Mouse (Mus musculus) embryonic facial prominence, embryonic 14.5 days (tissue): ENCODE results near the gene Ivd. TPM values are rescaled to one million over a fixed set of nuclear protein-coding genes. Genes with fewer than 3 reads are reported as not detected.

ENCODE experiments used
- ATAC-seq: fragments of 200-750 bp; cut with Nextera tagmentation; 2 replicates; pipeline ENCODE4 v1.8.0; 2017; ENCODE audit warnings: low read depth, moderate number of reproducible peaks, moderate TSS enrichment
- DNase-seq: peaks from one replicate; pipeline ENCODE4 v3.0.0-alpha.2; 2015; ENCODE audit warnings: low spot score
- H3K27ac ChIP-seq: fragments of 300-500 bp; sonication (generic); replicated peaks from 2 replicates; pipeline ENCODE4 v1.5.1; 2014; ENCODE audit warnings: low read depth, mild to moderate bottlenecking, low read length, moderate library complexity
- H3K27me3 ChIP-seq: fragments of 300-500 bp; sonication (generic); replicated peaks from 2 replicates; pipeline ENCODE4 v1.6.1; 2014; ENCODE audit warnings: low read length; ENCODE audit not compliant: control insufficient read depth, insufficient read depth
- H3K36me3 ChIP-seq: fragments of 300-500 bp; sonication (generic); 2 replicates; pipeline ENCODE4 v1.6.1; 2014; ENCODE audit warnings: low read length, mixed read lengths; ENCODE audit not compliant: control insufficient read depth, insufficient read depth
- H3K4me1 ChIP-seq: fragments of 300-500 bp; sonication (generic); 2 replicates; pipeline ENCODE4 v1.6.1; 2014; ENCODE audit warnings: antibody characterized with exemption, low read length; ENCODE audit not compliant: control insufficient read depth, insufficient read depth
- H3K4me2 ChIP-seq: fragments of 300-500 bp; sonication (generic); 2 replicates; pipeline ENCODE4 v1.6.1; 2014; ENCODE audit warnings: low read depth, mild to moderate bottlenecking, low read length, moderate library complexity, mixed read lengths
- H3K4me3 ChIP-seq: fragments of 300-500 bp; sonication (generic); 2 replicates; pipeline ENCODE4 v1.5.1; 2014; ENCODE audit warnings: low read depth, mild to moderate bottlenecking, low read length
- H3K9ac ChIP-seq: fragments of 300-500 bp; sonication (generic); 2 replicates; pipeline ENCODE4 v1.6.1; 2014; ENCODE audit warnings: low read depth, mild to moderate bottlenecking, low read length, moderate library complexity, mixed read lengths
- H3K9me3 ChIP-seq: fragments of 300-500 bp; sonication (generic); 2 replicates; pipeline ENCODE4 v1.6.1; 2016; ENCODE audit warnings: low read length; ENCODE audit not compliant: control insufficient read depth
- WGBS: fragments of 180-500 bp; shearing (Covaris S2); extraction: QIAGEN DNeasy Blood & Tissue Kit; methylation state at CpG from one replicate; pipeline ENCODE4 v1.1.7; 2014; 5-methylcytosine and 5-hydroxymethylcytosine counted together
- polyA plus RNA-seq: library from polyadenylated mRNA; unstranded; fragments of >200 nt; fragmentation: Nextera tagmentation; extraction: Ambion mirVana; gene quantifications from 2 replicates; pipeline ENCODE4 v1.2.1, GENCODE M21; 2014

The Ivd gene
- polyA plus RNA-seq, 1 experiment from 2014 or later = 50.7 TPM

DNA sequence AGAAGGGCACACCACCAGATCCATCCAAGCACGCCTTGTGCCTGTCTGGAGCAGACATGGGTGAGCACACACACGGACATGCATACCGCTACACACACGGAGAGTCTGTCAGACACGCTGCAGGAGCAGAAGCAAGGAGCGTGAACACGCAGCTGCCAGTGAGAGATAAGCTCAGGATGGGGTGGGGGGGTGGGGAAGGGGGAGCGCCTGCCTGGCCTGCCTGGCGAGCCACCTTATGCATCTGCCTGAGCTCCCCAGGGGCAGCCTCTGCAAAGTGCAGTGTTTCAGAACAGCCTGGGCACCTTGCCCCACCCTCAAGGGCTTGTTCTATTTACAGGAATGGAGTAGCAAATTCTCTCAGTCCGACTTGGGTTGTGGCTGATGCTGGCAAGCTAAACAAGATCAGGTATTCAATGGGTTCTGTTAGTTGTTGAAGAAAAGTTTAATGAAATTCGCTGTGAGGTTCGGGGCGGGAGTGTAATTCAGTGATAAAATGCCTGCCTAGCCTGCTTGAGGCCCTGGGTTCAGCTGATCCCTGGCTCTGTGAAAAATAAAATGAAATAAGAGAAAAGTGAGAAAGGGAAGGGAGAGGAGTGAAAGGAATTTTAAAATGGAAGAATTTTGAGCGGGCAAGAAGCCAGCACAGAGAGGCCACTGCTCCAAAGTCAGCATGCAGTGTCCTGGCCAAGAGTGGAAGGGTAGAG lies 26.2 kb downstream of the Ivd start:
- Histone ChIP-seq H3K36me3 (no peaks in the 10 kb centered on the region), H3K27me3 (peaks cover 32% of the 10 kb centered on the region), H3K27ac (no peak overlapping the region), H3K4me2 (no peak overlapping the region), H3K9ac (no peak overlapping the region; the same call in 1 of the 2 replicates), H3K4me1 (peaks cover 6% of the 10 kb centered on the region; the same call in 1 of the 2 replicates), H3K9me3 (no peaks in the 10 kb centered on the region), H3K4me3 (no peak overlapping the region)
- DNase-seq = peak; percentile 20
- WGBS = 33% methylated on average over 10 of the region's 14 CpGs
- no peak for ATAC-seq

DNA sequence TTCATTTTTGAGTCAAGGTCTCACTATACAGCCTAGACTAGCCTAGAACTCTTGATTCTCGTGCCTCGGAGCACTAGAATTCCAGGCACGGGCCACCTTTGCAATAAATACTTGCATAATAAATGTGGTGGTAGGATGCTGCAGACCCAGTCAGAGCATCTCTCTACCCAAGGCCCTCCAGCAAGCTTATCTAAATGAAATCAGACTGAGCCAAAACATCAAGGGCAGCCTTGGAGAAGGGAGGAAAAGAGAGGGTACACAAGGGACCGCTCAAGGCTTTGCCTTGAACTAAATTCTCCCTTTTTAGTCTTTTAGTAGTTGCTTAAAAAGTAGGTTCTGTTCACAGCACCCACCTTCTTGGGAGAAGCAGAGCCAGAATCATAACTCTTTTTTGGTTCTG lies 29.4 kb downstream of the Ivd start:
- 86% methylated on average over 4 of the region's 4 CpGs for WGBS

DNA sequence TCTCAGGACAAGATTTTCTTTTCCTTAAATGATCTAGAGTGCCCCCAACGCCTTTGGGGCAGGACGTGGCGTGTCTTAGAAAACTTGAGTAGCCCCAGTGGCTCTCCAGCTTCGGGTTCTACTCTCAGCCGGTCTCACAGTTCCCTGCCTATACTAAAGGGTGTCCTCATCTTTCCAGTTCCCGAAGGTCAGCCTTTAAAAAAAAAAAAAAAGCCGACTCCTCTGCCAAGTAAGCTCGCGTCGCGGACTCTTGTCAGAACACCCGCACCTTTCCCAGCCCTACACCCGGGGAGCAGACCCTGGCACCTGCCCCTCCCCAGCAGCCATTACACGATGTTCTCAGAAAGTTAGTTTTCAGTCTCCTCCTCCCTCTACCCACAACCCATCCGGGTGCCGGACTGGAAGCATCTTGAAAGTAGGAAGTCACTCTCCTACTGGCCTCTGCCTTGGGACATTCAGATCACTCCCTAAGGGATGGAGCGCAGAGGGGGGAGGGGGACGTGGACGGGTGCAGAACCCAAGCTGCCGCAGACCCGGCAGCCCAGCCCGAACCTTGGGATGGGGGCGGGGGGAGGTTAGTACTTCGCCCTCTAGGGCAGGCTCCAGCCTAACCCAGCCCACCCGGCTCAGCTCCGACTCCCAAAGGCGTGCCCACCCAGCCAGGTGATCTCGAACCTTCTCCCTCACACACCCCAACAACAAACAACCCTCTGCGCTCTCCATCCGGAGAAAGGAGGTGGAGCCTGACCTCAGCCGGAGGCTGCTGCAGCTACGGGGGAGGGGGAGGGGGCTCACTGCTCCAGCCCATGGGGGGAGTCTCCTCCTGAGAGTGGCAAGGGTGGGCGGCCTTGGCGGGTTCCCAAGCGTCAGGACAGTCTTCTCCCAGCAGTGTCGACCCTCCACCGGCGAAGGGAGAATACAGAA lies 34.5 kb downstream of the Ivd start:
- Histone ChIP-seq H3K27ac (no peak overlapping the region), H3K9me3 (no peaks in the 10 kb centered on the region), H3K4me3 (peak overlapping the region; percentile 49), H3K4me2 (peak overlapping the region; percentile 92), H3K4me1 (peaks cover 23% of the 10 kb centered on the region), H3K27me3 (peaks cover 72% of the 10 kb centered on the region), H3K9ac (peak overlapping the region; percentile 52), H3K36me3 (no peaks in the 10 kb centered on the region)
- DNase-seq (peak; percentile 43), ATAC-seq (no peak)
- WGBS = under 1% methylated on average over 33 of the region's 38 CpGs

More for the DNA sequence above, 29.4 kb downstream of the Ivd start:
- ATAC-seq (no peak), DNase-seq (no peak)
- Histone ChIP-seq H3K36me3 (no peaks in the 10 kb centered on the region), H3K9ac (no peak overlapping the region), H3K4me3 (no peak overlapping the region), H3K27me3 (peaks cover 39% of the 10 kb centered on the region), H3K9me3 (no peaks in the 10 kb centered on the region), H3K27ac (no peak overlapping the region), H3K4me2 (no peak overlapping the region), H3K4me1 (peaks cover 7% of the 10 kb centered on the region)

DNA sequence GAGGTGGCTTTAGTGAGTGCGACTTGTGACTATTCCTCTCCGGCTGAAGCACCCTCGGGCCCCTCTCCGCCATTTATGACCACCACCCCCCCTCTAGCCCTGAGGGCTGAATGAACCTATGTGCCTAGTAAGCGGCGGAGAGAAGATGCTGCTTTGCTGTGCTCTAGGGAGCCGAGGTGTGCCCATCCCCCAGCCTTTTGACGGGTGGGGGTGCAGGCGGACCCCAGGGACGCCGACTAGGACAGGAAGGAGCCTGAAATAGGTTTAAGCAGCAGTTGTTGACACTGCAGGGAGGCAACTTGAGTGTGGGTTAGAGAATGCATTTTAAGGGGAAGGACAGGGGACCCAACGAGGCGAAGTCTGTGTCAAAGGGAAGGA lies 35.1 kb downstream of the Ivd start:
- DNase-seq (no peak), ATAC-seq (no peak)
- Histone ChIP-seq H3K4me3 (peak overlapping the region; percentile 49), H3K9me3 (no peaks in the 10 kb centered on the region), H3K4me1 (peaks cover 23% of the 10 kb centered on the region), H3K9ac (peak overlapping the region; percentile 52), H3K27ac (no peak overlapping the region), H3K27me3 (peaks cover 72% of the 10 kb centered on the region), H3K36me3 (no peaks in the 10 kb centered on the region), H3K4me2 (peak overlapping the region; percentile 92)
- 1% methylated on average over 13 of the region's 13 CpGs for WGBS

DNA sequence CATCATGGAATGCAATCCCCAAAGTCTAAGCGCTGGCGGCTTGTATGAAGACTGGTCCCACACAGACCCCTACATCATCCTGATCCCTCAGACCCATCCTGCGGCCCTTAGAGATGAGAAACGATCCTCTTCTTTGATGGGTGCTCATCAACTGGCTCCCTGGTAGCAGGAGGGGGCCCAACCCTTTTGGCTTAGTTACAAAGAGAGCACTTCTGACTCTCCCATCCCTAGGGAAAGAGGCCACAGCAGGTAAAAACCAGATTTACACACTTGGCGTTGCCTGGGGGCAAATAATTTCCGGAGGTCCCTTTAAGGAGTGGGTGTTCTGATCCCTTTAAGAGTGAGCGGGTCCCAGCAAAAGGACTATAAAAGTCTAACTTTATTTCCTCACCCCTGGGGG lies 35.6 kb downstream of the Ivd start:
- no peaks in the 10 kb centered on the region for H3K9me3 ChIP-seq
- peak overlapping the region; percentile 92 for H3K4me2 ChIP-seq
- H3K27me3 ChIP-seq = peaks cover 75% of the 10 kb centered on the region
- no peaks in the 10 kb centered on the region for H3K36me3 ChIP-seq
- DNase-seq = no peak
- peaks cover 23% of the 10 kb centered on the region for H3K4me1 ChIP-seq
- WGBS = 2% methylated on average over 7 of the region's 7 CpGs
- no peak for ATAC-seq
- no peak overlapping the region for H3K27ac ChIP-seq
- peak overlapping the region; percentile 49 for H3K4me3 ChIP-seq
- H3K9ac ChIP-seq = no peak overlapping the region

GRCm38 (mm10) chr2:118897808-118898207 lies 36.1 kb downstream of the Ivd start:
- Histone ChIP-seq H3K4me2 (no peak overlapping the region), H3K27me3 (peaks cover 76% of the 10 kb centered on the region), H3K9ac (no peak overlapping the region), H3K9me3 (no peaks in the 10 kb centered on the region), H3K36me3 (no peaks in the 10 kb centered on the region), H3K4me3 (peak overlapping the region; percentile 5; the same call in 1 of the 2 replicates), H3K4me1 (peaks cover 26% of the 10 kb centered on the region), H3K27ac (no peak overlapping the region)
- no peak for DNase-seq
- WGBS = 3% methylated on average over 11 of the region's 11 CpGs
- no peak for ATAC-seq

- H3K9me3 ChIP-seq = no peaks in the 10 kb centered on the region
- H3K27me3 ChIP-seq = peaks cover 74% of the 10 kb centered on the region
- DNase-seq = no peak
- WGBS = 5% methylated on average over 4 of the region's 4 CpGs
- no peak for ATAC-seq
- H3K27ac ChIP-seq = no peak overlapping the region
- H3K4me3 ChIP-seq = no peak overlapping the region
- no peak overlapping the region for H3K4me2 ChIP-seq
- no peak overlapping the region for H3K9ac ChIP-seq
- H3K36me3 ChIP-seq = no peaks in the 10 kb centered on the region
- H3K4me1 ChIP-seq = peaks cover 36% of the 10 kb centered on the region
Measured at GRCm38 (mm10) chr2:118898771-118899170, 37.0 kb downstream of the Ivd start.

DNA sequence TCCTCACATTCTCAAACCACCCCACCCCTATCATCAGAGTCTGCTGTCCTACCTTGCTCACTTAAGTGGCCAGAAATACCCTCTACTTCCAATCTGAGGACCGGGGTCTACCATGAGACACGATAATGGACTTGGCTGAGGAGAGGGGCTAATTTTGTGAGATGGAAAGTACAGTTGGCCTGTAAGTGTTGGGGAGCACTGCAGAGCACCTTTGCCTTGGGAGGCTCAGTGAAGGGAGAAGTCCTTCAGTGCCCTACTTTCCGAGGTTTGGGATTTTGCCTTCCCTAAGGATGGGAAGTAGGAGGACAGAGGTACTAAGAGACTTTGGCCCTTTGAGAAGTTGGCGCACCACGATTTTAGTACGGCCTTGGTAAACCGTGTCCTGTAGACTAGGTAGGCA lies 37.6 kb downstream of the Ivd start:
- H3K36me3 ChIP-seq = no peaks in the 10 kb centered on the region
- H3K9ac ChIP-seq = no peak overlapping the region
- ATAC-seq = no peak
- no peak overlapping the region for H3K27ac ChIP-seq
- no peaks in the 10 kb centered on the region for H3K9me3 ChIP-seq
- H3K4me1 ChIP-seq = peaks cover 37% of the 10 kb centered on the region
- H3K4me2 ChIP-seq = no peak overlapping the region
- H3K27me3 ChIP-seq = peaks cover 74% of the 10 kb centered on the region
- DNase-seq = no peak
- H3K4me3 ChIP-seq = no peak overlapping the region
- WGBS = 13% methylated on average over 7 of the region's 7 CpGs
